Mouse (Mus musculus): ENCODE measurements around the gene Pck1. TPM values are rescaled to one million over a fixed set of nuclear protein-coding genes. Genes with fewer than 3 reads are reported as not detected.

Gene Pck1
- polyA plus RNA-seq, 1 experiment = 97.4 TPM

DNA sequence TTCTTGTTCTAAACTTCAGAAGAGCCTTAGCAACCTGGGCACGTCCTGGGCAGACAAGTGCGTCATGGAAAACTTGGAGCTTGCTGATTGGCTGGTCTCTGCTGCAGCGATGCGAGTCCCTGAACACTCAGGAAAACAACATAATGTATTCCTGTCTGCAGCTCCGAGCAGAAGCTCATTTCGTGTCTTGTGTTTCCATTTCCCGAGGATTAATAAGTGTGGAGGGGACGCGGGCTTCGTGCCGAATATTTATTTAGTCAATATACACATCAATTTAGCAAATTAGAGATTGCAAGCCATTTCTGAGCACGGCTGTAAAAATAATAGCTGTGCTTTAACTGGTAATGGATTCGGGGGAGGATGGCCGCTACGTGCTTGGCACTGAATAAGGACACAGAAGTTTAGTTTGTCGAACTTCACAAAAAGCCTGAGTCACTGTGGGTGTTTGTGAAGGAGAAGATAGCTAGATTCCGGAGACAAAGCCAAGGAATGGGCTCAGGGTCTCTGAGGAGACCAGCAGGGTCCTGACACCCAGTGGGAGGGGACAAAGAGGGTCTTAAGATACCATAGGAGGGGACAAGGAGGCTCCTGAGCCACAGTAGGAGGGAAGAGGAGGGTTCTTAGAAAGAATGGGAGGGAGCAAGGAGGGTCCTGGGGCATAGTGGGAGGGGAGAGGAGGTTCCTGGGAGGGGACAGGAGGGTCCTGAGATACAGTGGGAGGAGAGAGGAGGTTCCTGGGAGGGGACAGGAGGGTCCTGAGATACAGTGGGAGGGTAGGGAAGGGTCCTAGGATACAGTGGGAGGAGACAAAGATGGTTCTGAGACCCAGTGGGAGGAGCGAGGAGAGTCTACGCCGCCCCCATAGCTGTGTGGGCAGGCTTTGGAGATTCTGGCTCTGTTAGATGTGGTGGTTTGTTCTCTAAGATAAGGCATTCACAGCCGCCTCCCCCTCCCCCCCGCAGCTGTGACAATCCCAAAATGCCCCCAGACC, 21.0 kb downstream of the Pck1 start:
- DNase-seq (ENCODE audit: low read depth) = no peak

DNA sequence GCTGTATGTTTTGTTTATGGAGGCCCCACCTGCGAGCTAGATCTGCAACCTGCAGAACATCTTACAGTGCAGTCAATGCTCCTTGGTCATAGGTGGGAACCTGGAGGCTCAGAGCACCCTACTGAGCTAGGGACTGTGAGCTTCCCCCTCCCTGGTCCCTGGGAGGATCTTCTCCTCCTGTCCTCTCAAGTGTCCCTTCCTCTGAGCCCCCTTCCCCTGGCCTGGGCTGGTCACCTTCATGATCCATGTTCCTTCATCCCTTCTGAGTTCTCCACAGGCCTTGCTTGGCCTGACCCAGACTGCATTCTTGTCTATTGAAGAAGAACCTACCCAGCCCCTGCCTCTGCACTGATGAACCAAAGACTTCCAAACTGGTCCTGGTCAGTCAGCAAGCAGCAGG, 21.7 kb downstream of the Pck1 start:
- DNase-seq (ENCODE audit: low read depth) = no peak

DNA sequence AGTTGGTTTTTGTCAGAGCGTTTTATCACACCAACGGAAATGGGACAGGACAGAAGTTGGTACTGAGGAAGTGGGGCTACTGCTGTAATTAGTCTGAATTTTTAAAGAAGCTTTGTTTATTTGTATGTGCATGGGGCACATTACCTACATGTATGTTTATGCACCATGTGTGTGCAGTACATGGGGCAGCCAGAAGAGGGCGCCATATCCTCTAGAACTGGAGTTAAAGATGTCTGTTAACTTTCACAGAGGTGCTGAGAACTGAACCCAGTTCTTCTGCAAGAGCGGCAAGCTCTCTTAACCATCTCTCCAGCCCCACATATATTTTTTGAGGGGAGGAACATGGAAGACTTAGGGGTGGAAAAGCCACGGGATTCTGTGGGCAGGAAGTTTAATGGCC, 22.9 kb downstream of the Pck1 start:
- no peak for DNase-seq (ENCODE audit: low read depth)

DNA sequence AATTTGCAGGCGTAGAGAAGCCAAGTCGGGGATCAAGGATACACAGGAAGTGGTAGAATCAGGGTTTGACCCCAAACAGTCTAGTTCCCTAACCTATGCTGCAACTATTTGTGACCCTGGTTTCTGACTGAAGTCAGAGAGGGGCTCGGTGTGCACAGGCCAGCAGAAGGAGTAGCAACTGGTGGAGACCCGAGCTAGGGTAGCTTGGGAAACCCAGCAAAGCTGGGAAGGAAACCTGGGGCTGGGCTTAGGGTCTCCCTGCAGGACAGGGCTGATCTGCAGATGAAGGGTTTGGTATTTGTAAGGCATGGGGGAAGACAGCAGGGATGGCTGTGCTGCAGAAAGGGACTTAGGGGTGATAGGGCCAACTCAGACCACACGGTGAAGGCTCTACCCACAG, 24.6 kb downstream of the Pck1 start:
- no peak for DNase-seq (ENCODE audit: low read depth)

DNA sequence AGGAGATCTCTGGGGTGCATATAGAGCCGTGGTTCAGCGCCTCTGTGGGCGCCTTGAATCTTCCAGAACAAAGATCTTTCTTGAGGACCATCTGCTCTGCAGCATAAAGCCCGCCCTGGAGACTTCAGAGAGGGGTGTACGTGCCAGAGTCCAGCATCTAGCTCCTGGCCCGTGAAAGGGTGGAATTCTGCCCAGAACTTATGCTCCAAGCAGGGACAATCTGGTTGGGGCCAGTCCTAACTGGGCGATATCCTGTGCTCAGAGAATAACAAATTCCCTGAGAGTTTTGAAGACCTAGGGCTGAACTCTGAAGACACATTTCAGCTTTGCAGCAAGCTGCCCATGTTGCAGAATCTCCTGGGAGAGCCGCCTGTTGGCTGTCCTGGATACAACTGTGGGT, 25.1 kb downstream of the Pck1 start:
- DNase-seq (ENCODE audit: low read depth) = no peak

DNA sequence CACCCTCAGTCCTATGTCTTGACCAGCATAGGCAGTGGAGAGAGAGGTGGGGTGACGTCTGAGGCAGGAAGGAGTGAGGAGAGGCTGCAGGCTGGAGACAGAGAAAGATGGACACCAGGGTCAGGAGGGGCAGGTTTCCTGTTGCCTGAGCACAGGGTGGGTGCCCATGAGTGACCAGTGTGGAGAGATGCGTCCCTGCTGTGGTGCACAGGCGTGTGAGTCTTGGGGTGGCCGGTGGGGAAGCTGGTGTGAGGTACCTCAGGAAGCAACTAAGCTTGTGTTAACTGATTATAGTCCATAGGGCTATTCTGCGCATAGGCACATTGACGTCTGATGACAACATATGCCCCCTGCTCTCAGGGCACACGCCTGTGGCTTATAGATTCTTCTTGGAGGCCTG, 26.2 kb downstream of the Pck1 start:
- DNase-seq (ENCODE audit: low read depth) = no peak

DNA sequence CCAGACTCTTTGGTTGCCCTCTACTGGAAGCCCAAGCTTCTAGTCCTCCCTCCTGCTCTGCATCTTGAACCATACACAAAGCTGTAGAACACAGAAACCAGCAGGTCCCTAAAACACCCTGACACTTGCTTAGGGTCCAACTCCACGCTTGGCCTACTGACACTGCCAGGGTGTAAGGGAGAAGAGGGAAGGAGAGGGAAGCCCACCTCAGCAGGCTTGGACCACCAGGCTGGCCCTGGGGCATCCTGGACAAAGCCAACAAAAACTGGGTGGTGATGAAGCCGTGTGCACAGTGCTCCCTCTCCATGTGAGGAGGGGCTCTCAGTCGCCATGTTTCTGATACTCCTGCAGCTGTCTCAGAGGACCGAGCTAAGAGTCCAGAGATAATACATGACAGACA, 27.2 kb downstream of the Pck1 start:
- no peak for DNase-seq (ENCODE audit: low read depth)

DNA sequence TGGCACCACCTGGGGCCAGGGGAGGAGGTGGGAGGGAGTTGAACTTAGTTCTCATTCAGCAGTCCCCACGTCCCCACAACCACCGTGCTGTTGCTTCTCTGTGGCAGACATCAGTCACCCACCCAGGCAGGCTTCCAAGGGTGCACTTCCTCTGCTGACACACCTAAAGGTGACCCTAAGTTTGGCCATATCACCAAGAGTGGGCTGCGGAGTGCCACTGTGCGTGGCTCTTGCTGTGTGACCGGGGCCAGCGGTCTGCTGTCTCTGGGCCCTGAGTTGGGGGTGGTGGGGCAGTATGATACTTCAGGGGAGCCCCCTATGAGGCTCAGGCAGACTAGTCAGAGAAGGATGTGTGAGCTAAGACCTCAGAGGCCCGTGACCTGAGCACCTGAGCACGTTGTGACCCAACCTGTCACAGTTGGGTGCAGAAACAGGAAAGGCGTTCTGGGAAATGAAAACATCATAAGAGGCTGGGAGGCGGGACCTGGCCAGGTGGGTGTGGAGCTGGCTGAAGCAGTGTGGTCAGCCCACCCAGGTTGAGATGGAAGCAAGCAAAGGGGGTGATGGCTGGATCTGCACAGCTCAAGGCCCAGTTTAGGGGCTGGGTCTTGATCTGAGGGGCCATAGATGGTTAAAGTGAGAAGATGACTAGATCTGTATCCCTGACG, 28.0 kb downstream of the Pck1 start:
- DNase-seq (ENCODE audit: low read depth) = no peak

DNA sequence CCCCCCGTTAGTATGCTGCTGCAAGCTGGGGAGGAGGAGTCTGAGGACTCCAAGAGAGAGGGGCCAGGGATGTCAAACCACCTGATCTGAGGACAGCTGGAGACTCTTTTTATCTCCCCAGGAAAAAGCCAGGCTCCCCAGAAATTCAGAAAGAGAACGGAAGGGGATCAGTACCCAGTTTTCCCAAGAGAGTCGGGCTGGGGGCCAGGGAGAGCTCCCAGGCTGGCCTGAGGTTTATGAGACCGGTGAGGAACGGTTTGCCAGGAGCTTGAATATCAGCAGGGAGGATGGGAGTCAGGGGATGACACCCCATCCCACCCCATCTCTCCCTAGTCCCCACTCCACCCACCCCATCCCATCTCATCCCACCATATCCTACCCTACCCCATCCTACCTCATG, 28.6 kb downstream of the Pck1 start:
- no peak for DNase-seq (ENCODE audit: low read depth)

DNA sequence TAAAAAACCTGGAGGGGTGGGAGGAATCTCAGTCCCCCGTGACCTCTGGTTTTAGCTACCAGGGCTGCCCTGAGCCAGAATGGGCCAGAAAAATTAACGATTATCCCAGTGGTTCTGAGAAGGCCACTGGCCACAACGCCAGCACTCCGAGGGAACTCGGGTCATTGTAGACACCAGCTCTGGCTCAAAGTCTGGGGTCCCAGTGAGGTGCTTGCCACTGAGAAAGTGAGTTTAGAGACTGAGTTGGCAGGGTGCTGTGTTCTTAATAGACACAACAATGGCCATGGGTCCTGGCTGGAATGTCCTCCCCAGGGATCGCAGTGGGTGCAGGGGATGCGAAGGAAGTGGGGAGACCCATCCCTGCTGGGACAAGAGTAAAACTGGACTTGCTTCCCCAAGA, 29.1 kb downstream of the Pck1 start:
- no peak for DNase-seq (ENCODE audit: low read depth)

DNA sequence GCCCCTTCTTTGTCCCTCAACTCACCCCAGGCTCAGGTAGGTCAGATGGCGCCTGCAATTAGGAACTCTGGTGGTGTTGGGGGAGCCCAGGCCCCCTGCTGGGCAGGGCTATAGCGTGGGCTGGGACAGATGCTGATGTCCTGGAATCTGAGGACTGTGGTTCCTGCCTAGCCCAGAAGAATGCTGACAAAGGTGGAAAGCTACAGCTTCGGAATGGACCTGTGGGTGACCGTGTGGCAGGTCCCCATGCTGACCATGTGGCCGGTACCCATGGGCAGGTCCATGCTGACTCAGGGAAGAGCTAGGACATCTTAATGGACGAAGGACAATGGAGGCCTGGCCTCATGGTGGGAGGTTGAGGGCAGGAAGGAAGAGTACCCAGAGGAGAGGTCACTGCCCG, 29.9 kb downstream of the Pck1 start:
- no peak for DNase-seq (ENCODE audit: low read depth)

DNA sequence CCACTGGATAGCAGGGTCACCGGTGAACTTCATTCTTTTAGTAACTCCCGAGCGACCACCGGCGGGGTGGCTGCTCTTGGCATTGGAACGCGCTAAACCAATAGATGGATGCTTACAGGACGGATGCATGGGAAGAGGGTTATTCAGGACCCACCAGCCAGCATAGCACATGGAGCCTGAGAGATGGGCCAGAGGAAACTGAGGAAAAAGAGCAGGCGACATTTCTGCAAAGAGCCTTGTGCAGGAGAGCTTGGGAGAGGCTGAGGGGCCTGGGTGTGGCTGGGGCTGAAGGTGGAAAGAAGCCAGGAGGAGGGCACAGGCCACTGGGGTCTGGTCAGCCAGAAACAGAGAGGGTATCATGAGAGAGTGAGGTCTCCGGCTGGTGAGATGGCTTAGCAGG, 30.5 kb downstream of the Pck1 start:
- DNase-seq (ENCODE audit: low read depth) = no peak

DNA sequence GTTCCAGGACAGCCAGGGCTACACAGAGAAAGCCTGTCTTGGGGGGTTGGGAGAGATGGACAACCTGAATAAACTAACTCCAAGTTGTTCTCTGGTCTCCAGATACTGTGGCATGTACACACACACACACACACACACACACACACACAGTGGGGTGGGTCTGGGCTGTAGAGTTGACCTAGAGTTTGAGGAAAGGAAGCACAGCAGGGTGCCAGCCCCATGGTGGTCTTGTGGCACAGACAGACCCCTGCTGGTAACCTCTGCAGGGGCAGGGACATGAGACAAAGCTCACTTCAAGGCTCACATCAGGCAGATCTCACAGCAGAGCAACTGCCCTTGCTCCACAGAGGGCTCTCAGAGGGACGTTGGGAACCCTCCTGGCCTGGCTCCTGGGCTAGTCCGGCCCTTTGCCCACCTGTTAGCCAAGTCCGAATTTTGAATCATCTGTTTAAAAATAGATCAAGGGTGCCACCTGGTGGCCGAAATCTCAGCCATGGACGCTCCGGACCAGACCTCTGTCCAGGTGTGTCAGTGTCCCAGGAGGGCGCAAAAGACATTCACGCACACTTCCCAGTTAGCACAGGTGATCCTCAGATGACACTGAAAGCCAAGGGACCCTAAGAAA, 31.1 kb downstream of the Pck1 start:
- DNase-seq (ENCODE audit: low read depth) = no peak

DNA sequence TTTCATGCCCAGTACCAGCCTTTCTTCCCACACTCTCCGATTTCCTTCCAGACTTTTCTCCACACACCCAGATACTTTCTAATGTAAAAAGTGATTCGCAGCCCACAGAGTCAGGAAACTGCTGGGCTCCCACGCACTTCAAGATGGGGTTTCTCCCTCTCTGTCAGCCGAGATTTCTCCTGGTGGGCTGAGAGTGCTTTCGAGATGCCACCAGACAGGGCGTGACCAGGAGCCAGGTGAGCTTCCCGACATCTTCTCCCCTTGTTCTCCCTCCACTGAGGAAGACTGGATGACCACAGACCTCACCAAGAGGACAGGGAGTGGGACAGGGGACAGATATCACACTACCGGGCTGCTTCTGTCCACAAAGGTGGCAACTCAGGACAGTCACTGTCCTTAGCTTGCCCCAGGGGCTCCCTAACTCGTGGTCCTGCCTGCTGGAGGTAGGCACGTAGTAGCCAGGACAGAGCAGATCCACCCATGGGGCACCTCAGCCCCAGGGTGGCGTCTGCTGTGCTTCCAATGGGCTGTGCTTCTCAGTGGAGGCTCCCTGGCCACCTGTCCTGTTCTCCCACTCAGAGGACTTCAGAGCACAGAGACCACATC, 31.7 kb downstream of the Pck1 start:
- no peak for DNase-seq (ENCODE audit: low read depth)

DNA sequence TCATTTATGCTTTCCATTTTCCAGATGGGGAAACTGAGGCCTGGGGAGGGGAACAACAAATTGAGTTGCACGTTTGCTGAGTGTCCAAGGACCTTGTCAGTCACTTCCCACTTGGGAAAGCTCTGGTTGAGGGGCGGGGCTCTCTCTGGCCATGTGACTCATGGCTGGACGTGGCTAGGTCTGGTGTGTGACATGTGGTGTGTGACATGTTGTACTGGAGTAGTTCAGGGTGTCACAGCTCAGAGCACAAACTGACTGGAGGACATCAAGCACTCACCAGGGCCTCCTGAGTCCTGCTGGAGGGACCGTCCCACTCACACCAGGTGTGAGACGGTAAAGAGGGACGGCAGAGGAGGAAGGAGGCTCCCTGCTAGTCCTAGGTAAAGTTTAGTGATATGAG, 32.4 kb downstream of the Pck1 start:
- no peak for DNase-seq (ENCODE audit: low read depth)

DNA sequence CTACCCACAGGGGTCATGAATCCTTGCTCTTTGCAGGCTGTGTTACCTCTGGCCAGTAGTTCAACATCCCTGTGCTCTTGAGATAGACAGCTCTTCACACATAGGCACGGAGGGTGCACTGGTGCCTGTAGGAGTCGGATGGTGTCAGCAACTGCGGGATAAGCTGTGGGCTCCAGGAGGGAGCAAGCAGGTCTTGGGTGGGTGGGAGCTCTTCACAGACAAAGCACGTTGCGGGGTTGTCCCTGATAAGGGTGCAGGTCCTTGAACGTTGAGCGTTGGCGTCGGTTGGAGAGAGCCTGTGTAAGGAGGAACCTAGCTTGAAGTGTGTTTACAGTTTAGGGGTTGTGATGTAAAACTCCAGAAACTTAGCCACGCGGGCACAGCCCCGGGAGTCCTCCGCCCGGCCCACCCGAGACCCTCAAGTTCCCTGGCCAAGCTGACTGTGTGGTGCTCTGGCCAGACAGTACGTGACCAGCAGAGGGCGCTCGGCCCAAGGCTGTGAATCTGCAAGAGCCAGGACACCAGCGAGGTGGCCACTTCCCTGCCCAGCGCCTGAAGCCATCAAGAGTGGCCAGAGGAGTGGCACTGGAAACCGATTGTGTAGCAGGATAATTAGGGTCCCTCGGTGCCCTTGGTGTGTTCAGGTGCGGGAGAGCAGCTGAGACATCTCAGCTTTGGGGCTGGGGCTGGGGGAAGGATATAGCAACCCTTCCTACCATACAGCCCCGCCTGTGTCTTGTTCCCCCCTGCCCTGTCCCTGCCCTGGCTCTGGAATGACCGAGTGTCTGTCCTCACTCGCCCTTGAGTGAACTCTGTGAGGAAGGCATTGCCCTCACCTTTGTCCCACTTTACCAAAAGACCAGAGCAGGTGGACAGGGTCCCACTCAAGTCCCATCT, 33.4 kb downstream of the Pck1 start:
- no peak for DNase-seq (ENCODE audit: low read depth)

DNA sequence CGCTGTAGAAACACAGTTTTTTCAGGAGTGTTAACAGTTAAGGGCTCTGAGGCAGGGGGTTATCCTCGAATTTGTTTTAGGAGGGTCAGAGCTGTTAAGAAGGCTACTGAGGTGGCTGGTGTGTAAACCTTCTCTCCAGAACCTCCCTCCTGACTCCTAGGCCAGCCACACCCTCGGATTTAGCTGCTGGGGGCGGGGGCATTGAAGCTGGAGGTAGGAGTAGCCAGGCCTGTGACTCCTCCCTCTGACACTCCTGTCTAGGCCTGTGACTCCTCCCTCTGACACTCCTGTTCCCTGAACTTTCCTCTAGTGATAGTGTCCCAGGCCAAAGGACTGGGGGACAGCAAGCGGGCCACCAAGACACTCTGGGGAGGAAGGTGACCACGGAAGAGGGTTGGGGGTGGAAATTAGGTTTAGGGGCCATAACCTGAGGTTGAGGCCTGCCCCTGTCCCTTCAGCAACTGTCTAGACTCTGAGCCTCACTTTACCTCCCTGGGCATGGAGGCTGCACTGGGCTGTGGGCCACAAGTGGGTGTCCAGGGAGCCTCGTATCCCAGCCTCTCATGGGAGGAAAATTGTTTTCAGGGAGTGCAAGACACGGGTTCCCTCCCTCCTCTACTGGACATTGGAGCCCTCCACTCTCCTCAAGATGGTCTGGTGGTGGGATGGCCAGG, 34.5 kb downstream of the Pck1 start:
- DNase-seq (ENCODE audit: low read depth) = no peak

DNA sequence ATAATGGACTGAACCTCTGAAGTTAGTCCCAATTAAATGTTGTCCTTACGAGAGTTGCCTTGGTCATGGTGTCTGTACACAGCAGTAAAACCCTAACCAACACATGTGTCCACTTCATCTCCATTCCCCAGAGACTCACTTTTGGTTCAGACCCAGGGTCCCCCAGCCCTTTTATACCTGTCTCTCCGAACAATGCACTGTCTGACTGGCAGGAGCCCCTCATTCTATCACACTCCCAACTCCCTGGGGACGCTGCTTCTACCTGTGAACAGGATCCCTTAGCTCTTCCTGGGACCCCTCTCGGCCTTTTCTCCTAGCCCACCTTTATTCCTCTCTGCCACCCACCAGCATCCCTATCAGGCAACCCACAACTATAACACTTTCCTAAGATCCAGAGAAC, 41.9 kb downstream of the Pck1 start:
- no peak for DNase-seq (ENCODE audit: low read depth)

DNA sequence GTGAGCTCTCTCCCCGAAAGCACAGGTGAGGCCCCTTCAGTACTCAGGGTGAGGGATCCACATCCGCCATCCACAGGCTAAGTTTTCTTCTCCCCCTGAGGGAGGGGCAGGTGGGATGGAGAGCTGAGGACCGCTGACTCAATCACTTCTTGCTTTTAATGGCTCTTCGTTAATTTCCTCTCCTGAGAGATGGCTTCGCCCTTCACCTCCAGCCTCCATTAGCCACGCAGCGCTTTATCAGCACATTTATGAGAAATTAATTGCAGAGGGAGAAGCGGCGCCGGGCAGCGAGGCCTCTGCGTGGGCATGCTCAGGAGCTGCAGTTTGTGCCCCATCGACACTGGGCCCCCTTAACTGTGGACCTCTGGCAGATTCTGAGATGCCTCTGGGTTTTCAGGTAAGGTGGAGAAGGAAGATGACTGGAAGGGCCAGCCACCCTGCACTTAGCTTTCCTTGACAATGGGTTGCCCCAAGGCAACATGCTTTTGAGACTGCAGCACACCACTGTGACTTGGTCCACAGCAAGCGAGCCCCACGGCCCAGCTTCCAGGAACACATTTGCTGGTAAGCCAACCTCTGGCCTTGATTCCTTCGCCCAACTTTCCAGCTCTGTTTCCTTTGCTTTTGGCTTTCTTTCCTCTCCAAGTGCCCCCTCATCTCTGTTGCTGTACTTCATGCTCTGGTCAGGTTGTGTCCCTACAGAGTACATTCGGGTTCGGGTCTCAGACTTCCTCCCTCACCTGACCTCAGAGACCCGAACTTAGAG, 50.3 kb downstream of the Pck1 start:
- DNase-seq (ENCODE audit: low read depth) = no peak

DNA sequence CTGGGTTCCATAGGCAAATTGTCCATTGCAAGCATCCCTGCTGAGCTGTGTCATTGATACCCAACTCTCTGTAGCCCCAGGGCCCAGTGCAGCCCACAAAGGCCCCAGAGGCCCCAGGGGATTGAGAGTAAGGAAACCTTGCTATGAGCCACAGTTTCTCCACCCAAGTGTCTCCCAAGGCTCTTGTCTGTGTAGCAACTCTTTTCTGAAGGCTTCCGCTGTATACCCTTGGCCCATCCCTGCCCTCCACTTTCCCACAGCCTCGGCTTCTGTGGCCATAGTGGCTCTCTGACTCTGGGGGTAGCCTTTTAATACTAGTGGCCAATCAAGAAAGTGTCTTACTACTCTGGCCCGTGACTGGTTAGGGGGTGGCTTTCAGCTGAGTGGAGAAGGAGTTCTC, 50.9 kb downstream of the Pck1 start:
- no peak for DNase-seq (ENCODE audit: low read depth)

Data from gonadal fat pad, adult 2 months (tissue).